Mouse (Mus musculus): ENCODE results near the gene Olfr513.

Olfr513 gene

GRCm38 (mm10) chr7:108750673-108751072 is at the start of gene Olfr513:
Gene Olfr513 (plus strand): TSS chr7:108750973.
- no peak for DNase-seq

DNA sequence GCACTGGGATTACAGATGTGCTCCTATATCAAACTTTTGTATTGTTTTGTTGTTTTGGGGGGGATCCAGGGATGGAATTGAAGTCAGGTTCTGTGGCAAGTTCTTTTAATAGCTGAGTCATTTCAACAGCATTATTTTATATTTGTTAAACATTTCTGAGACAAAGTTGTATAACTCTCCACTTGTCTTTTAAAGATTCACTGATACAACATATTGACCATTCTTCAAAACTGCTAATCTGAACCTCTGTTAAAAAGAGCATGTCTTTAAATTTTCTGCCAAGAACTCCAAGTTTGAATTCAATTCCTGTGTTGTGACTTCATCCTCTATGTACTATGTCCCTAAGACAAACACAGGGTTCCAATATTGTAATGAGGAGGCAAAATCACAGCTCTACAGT is 37.8 kb upstream of the Olfr513 start, which contains the start of gene Olfr512:
Gene Olfr512 (plus strand): TSS at position 301 of the 400 bp plus-strand sequence.
- no peak for DNase-seq

DNA sequence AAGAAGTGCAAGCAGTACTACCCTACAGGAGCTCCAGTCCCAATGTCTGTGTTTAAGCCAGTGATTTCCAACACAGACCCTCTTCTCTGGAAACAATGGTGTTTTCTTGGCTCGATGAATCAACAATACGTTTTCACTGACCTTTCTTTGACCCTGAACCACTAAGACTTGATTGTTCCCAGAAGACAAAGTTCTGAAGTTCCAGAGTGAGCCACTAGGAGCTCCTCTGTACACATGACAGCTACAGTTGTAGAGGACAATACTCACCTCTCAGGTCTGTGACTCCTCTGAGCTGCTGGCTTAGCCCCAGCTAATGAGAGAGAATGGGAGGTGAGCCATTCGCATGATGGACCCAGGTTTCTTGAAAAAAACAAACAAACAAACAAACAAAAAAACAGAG is 9.6 kb downstream of the Olfr513 start:
- no peak for DNase-seq

DNA sequence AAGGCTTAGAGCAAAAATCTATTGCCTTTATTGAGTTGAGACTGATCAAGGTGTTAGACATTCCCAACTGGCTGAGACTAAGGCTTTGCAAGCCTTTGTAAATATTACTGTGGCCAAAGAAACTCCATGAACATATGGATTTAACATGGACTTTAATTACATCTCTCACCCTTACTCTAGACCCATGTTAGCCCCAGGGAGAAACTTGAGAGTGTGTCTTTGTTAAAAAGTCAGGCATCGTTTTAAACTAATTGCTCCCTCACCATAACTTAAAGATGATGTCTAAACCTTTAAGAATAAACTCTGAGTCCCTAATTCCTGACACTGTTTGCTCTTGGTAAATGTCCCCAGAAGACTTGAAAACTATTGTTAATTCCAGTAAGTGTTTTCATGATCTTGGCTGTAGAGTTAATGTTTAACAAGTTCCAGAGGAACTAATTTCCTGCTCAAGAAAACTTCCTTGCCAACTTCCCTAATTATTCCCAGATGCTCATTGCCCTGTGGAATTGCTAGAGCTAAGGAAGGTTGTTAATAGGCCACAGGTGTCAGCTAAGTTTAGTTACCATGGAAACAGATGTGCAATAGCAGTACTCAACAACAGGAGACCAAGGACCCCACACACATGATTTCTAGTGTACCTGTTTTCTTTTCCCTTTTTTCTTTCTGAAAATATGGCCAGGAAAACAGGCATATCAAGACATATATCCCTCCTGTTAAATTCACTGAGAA is 46.6 kb downstream of the Olfr513 start:
- DNase-seq: no peak
